Mouse (Mus musculus): ENCODE results near the gene Styxl1.

GRCm38 (mm10) chr5:135799746-135800145, 21.6 kb upstream of the Styxl1 start:
- TF ChIP-seq CTCF (IDR thresholded peaks at IDR 0.05; ENCODE audit: extremely low read depth, insufficient read depth, insufficient read length, insufficient replicate concordance), result no peak
- no peak for TF ChIP-seq POLR2A (IDR thresholded peaks at IDR 0.05; ENCODE audit: low read depth, low read length)
